Mouse (Mus musculus): ENCODE measurements at regions not wholly inside any gene's neighbourhood (a gene's known extent, or its start where the extent isn't known, plus 50 kb on each side); places are given as distances from the start of the nearest gene placed in this dataset.

GRCm38 (mm10) chr2:70886831-70887230, 61.3 kb upstream of the Tlk1 start:
- 90% methylated on average over 7 of the region's 7 CpGs for WGBS (ENCODE audit: insufficient replicate concordance)

GRCm38 (mm10) chr2:70885674-70886073, 60.1 kb upstream of the Tlk1 start:
- peak overlapping the region; percentile 27 for H3K4me2 ChIP-seq (ENCODE audit: low read depth, low read length)
- no peaks in the 10 kb centered on the region for H3K36me3 ChIP-seq (replicated peaks; ENCODE audit: insufficient read depth, low read length)
- H3K4me3 ChIP-seq (ENCODE audit: low read depth, low read length) = no peak overlapping the region
- ATAC-seq (peak; percentile 50), DNase-seq (no peak)
- H3K4me1 ChIP-seq (ENCODE audit: insufficient read depth) = peaks cover 5% of the 10 kb centered on the region
- no peak overlapping the region for H3K9ac ChIP-seq (replicated peaks)
- no peaks in the 10 kb centered on the region for H3K27me3 ChIP-seq (ENCODE audit: insufficient read depth, low read length)
- H3K9me3 ChIP-seq (ENCODE audit: low read length) = no peaks in the 10 kb centered on the region
- no peak overlapping the region for H3K27ac ChIP-seq (ENCODE audit: low read depth)
- peak; percentile 37; the same call in 1 of the 2 replicates for TF ChIP-seq EP300 (IDR thresholded peaks at IDR 0.05; ENCODE audit: low read depth)
- TF ChIP-seq CTCF (IDR thresholded peaks at IDR 0.05; ENCODE audit: low read depth) = no peak
- WGBS (ENCODE audit: insufficient replicate concordance) = 31% methylated on average over 6 of the region's 6 CpGs

More at GRCm38 (mm10) chr2:70886831-70887230, 61.3 kb upstream of the Tlk1 start:
- no peak overlapping the region for H3K4me3 ChIP-seq (ENCODE audit: low read depth, low read length)
- no peaks in the 10 kb centered on the region for H3K36me3 ChIP-seq (replicated peaks; ENCODE audit: insufficient read depth, low read length)
- ATAC-seq (no peak), DNase-seq (no peak)
- H3K27ac ChIP-seq (ENCODE audit: low read depth) = no peak overlapping the region
- H3K9ac ChIP-seq (replicated peaks) = no peak overlapping the region
- TF ChIP-seq EP300 (IDR thresholded peaks at IDR 0.05; ENCODE audit: low read depth) (no peak), CTCF (IDR thresholded peaks at IDR 0.05; ENCODE audit: low read depth) (no peak)
- H3K9me3 ChIP-seq (ENCODE audit: low read length) = no peaks in the 10 kb centered on the region
- H3K4me1 ChIP-seq (ENCODE audit: insufficient read depth) = peaks cover 5% of the 10 kb centered on the region
- no peaks in the 10 kb centered on the region for H3K27me3 ChIP-seq (ENCODE audit: insufficient read depth, low read length)
- no peak overlapping the region for H3K4me2 ChIP-seq (ENCODE audit: low read depth, low read length)

- Histone ChIP-seq H3K9me3 (ENCODE audit: low read length) (no peaks in the 10 kb centered on the region), H3K9ac (replicated peaks) (no peak overlapping the region), H3K27ac (ENCODE audit: low read depth) (no peak overlapping the region), H3K36me3 (replicated peaks; ENCODE audit: insufficient read depth, low read length) (no peaks in the 10 kb centered on the region), H3K4me1 (ENCODE audit: insufficient read depth) (no peaks in the 10 kb centered on the region), H3K4me2 (ENCODE audit: low read depth, low read length) (no peak overlapping the region), H3K4me3 (ENCODE audit: low read depth, low read length) (no peak overlapping the region), H3K27me3 (ENCODE audit: insufficient read depth, low read length) (no peaks in the 10 kb centered on the region)
- TF ChIP-seq CTCF (IDR thresholded peaks at IDR 0.05; ENCODE audit: low read depth) (no peak), EP300 (IDR thresholded peaks at IDR 0.05; ENCODE audit: low read depth) (no peak)
- no peak for ATAC-seq
- 56% methylated on average over 13 of the region's 13 CpGs for WGBS (ENCODE audit: insufficient replicate concordance)
- no peak for DNase-seq
Measured at GRCm38 (mm10) chr2:70877333-70878080, 52.0 kb upstream of the Tlk1 start.

GRCm38 (mm10) chr2:70876251-70876650, 50.7 kb upstream of the Tlk1 start:
- no peak for TF ChIP-seq EP300 (IDR thresholded peaks at IDR 0.05; ENCODE audit: low read depth)
- no peak for TF ChIP-seq CTCF (IDR thresholded peaks at IDR 0.05; ENCODE audit: low read depth)
- WGBS (ENCODE audit: insufficient replicate concordance) = 72% methylated on average over 5 of the region's 5 CpGs
- no peak overlapping the region for H3K4me3 ChIP-seq (ENCODE audit: low read depth, low read length)
- H3K4me1 ChIP-seq (ENCODE audit: insufficient read depth) = no peaks in the 10 kb centered on the region
- no peak for ATAC-seq
- no peaks in the 10 kb centered on the region for H3K36me3 ChIP-seq (replicated peaks; ENCODE audit: insufficient read depth, low read length)
- H3K4me2 ChIP-seq (ENCODE audit: low read depth, low read length) = no peak overlapping the region
- H3K9ac ChIP-seq (replicated peaks) = no peak overlapping the region
- no peak for DNase-seq
- no peaks in the 10 kb centered on the region for H3K9me3 ChIP-seq (ENCODE audit: low read length)
- H3K27ac ChIP-seq (ENCODE audit: low read depth) = no peak overlapping the region
- H3K27me3 ChIP-seq (ENCODE audit: insufficient read depth, low read length) = no peaks in the 10 kb centered on the region
